In the genomic region with DNA sequence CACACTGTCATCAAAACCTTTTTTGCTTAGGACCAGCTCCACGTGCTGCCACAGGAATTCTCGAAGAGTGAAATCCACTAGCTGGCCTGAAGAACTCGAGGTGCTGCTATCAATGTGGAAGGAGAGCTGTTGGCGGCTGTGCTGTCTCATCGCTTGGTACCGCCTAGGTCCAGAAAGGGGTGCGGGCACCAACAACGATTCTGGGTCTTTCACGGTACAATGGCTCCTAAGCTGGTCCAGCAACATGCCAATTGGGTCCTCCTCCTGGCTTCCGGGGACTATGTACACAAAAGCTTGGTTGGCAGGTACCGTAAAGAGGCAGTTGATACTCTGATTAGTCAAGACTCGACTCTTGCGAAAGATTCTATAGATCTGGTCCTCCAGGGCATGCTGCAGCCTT, we compare ENCODE assay signal across 9 mouse cellular contexts. TPM values are rescaled to one million over a fixed set of nuclear protein-coding genes. Genes with fewer than 3 reads are reported as not detected.
DNase-seq lines count a peak whose midpoint lies in the region; ATAC-seq and TF ChIP-seq lines count a peak whose summit lies in the region.
"Had no signal": no experiment of that assay in that cellular context is flagged by ENCODE, and none has a peak within 500 bp of the region (broad histone marks: within the 10 kb centered on the region; RNA-seq: fewer than 3 reads in every experiment).

No protein-coding gene starts in this region.

- no peak for TF ChIP-seq CTCF in lung, postnatal 0 days (IDR thresholded peaks at IDR 0.05)

- H3K27me3 ChIP-seq in lung, postnatal 0 days (replicated peaks; ENCODE audit: insufficient read depth, low read length): no peaks in the 10 kb centered on the region
- no peaks in the 10 kb centered on the region for H3K27me3 ChIP-seq in forebrain, embryonic 13.5 days
- H3K27me3 ChIP-seq in limb, embryonic 15.5 days: no peaks in the 10 kb centered on the region
- no peaks in the 10 kb centered on the region for H3K27me3 ChIP-seq in stomach, embryonic 16.5 days (ENCODE audit: control insufficient read depth, insufficient read depth, low read length)

- 76% methylated on average over 13 of the region's 13 CpGs for WGBS in lung, postnatal 0 days
- WGBS in forebrain, embryonic 13.5 days: 93% methylated on average over 13 of the region's 13 CpGs
- 89% methylated on average over 13 of the region's 13 CpGs for WGBS in limb, embryonic 15.5 days
- WGBS in stomach, embryonic 16.5 days: 83% methylated on average over 13 of the region's 13 CpGs

- DNase-seq in lung, postnatal 0 days (ENCODE audit: low spot score): no peak
- no peak for DNase-seq in lung, postnatal 10 days
- no peak for DNase-seq in frontal cortex, postnatal 36 days (ENCODE audit: low spot score in 2 of 2)
- DNase-seq: adrenal gland, postnatal 14 days; right cerebral cortex, postnatal 25 days had no signal

- peaks cover 14% of the 10 kb centered on the region for H3K4me1 ChIP-seq in lung, postnatal 0 days (ENCODE audit: insufficient read depth, low read depth, low read length)
- H3K4me1 ChIP-seq in forebrain, embryonic 13.5 days: peaks cover 25% of the 10 kb centered on the region
- peaks cover 22% of the 10 kb centered on the region for H3K4me1 ChIP-seq in limb, embryonic 15.5 days
- peaks cover 15% of the 10 kb centered on the region for H3K4me1 ChIP-seq in stomach, embryonic 16.5 days (ENCODE audit: control insufficient read depth, insufficient read depth, low read length)

- peaks cover 16% of the 10 kb centered on the region; the same call in 1 of the 2 replicates for H3K36me3 ChIP-seq in lung, postnatal 0 days (ENCODE audit: insufficient read depth, low read length)
- peaks cover 40% of the 10 kb centered on the region for H3K36me3 ChIP-seq in forebrain, embryonic 13.5 days (ENCODE audit: poor library complexity, severe bottlenecking)
- H3K36me3 ChIP-seq in limb, embryonic 15.5 days: peaks cover 47% of the 10 kb centered on the region
- 0 out of 2 replicates have a peak, but pooled peaks cover 3% of the 10 kb centered on the region for H3K36me3 ChIP-seq in stomach, embryonic 16.5 days (ENCODE audit: control insufficient read depth, insufficient read depth, low read length)

- H3K9me3 ChIP-seq in lung, postnatal 0 days (ENCODE audit: low read length): no peaks in the 10 kb centered on the region
- no peaks in the 10 kb centered on the region for H3K9me3 ChIP-seq in forebrain, embryonic 13.5 days (replicated peaks)
- H3K9me3 ChIP-seq in limb, embryonic 15.5 days: no peaks in the 10 kb centered on the region
- no peaks in the 10 kb centered on the region for H3K9me3 ChIP-seq in stomach, embryonic 16.5 days (replicated peaks; ENCODE audit: control insufficient read depth, low read length)

- H3K9ac ChIP-seq in lung, postnatal 0 days (replicated peaks; ENCODE audit: low read depth): peak overlapping the region; percentile 87; the same call in 1 of the 2 replicates
- H3K9ac ChIP-seq in forebrain, embryonic 13.5 days: peak overlapping the region; percentile 95; the same call in 1 of the 2 replicates
- H3K9ac ChIP-seq in limb, embryonic 15.5 days: no peak overlapping the region
- H3K9ac ChIP-seq in stomach, embryonic 16.5 days (ENCODE audit: low read length): peak overlapping the region; percentile 84; the same call in 1 of the 2 replicates

- ATAC-seq in lung, postnatal 0 days: no peak
- no peak for ATAC-seq in forebrain, embryonic 13.5 days
- ATAC-seq in limb, embryonic 15.5 days (ENCODE audit: insufficient number of reproducible peaks, low FRiP score, low TSS enrichment, low read depth): no peak
- no peak for ATAC-seq in stomach, embryonic 16.5 days (ENCODE audit: insufficient read depth, low FRiP score)
- no peak for ATAC-seq in activated CD4-positive, CD25-positive, alpha-beta regulatory T cell, adult 4 months

- peak overlapping the region; percentile 95; the same call in 1 of the 2 replicates for H3K4me3 ChIP-seq in lung, postnatal 0 days (ENCODE audit: low read depth, low read length)
- H3K4me3 ChIP-seq in forebrain, embryonic 13.5 days: peak overlapping the region; percentile 96
- peak overlapping the region; percentile 94 for H3K4me3 ChIP-seq in limb, embryonic 15.5 days
- H3K4me3 ChIP-seq in stomach, embryonic 16.5 days (replicated peaks; ENCODE audit: low read length): peak overlapping the region; percentile 73

- no peak for TF ChIP-seq EP300 in lung, postnatal 0 days (IDR thresholded peaks at IDR 0.05)

- H3K27ac ChIP-seq in lung, postnatal 0 days (ENCODE audit: low read length): no peak overlapping the region
- no peak overlapping the region for H3K27ac ChIP-seq in forebrain, embryonic 13.5 days
- no peak overlapping the region for H3K27ac ChIP-seq in limb, embryonic 15.5 days
- no peak overlapping the region for H3K27ac ChIP-seq in stomach, embryonic 16.5 days (ENCODE audit: low read length)

- H3K4me2 ChIP-seq in lung, postnatal 0 days (replicated peaks; ENCODE audit: low read depth, low read length): peak overlapping the region; percentile 83
- peak overlapping the region; percentile 95 for H3K4me2 ChIP-seq in forebrain, embryonic 13.5 days
- H3K4me2 ChIP-seq in limb, embryonic 15.5 days: peak overlapping the region; percentile 74
- peak overlapping the region; percentile 76 for H3K4me2 ChIP-seq in stomach, embryonic 16.5 days (ENCODE audit: low read depth, low read length)

RNA-seq across cellular contexts. Expression of a gene that starts 1.1 kb away (rescaled TPM):
- polyA plus RNA-seq in lung, postnatal 0 days (2015; fragmentation: Nextera tagmentation; extraction: Ambion mirVana): 10.8 and 10.9 TPM in 2 replicates
- polyA plus RNA-seq in forebrain, embryonic 13.5 days (2015; fragmentation: Nextera tagmentation; extraction: Ambion mirVana): 20.5 and 22.6 TPM in 2 replicates
- polyA plus RNA-seq in limb, embryonic 15.5 days (2015; fragmentation: Nextera tagmentation; extraction: Ambion mirVana): 18.9 and 20.0 TPM in 2 replicates
- polyA plus RNA-seq in stomach, embryonic 16.5 days (2015; fragmentation: Nextera tagmentation; extraction: Ambion mirVana): 17.7 and 17.9 TPM in 2 replicates
- polyA plus RNA-seq in activated CD4-positive, CD25-positive, alpha-beta regulatory T cell, adult 4 months (2017; shearing (Covaris generic)): 1 to 10 TPM; 5.8 TPM

RNA-seq across cellular contexts. Expression of a gene that starts 11.6 kb away (rescaled TPM):
- polyA plus RNA-seq in lung, postnatal 0 days (2015; fragmentation: Nextera tagmentation; extraction: Ambion mirVana): 47.7 and 66.5 TPM in 2 replicates
- polyA plus RNA-seq in forebrain, embryonic 13.5 days (2015; fragmentation: Nextera tagmentation; extraction: Ambion mirVana): 158 and 161 TPM in 2 replicates
- 20.7 and 21.7 TPM in 2 replicates for polyA plus RNA-seq in limb, embryonic 15.5 days (2015; fragmentation: Nextera tagmentation; extraction: Ambion mirVana)
- 34.9 and 41.5 TPM in 2 replicates for polyA plus RNA-seq in stomach, embryonic 16.5 days (2015; fragmentation: Nextera tagmentation; extraction: Ambion mirVana)
- polyA plus RNA-seq in activated CD4-positive, CD25-positive, alpha-beta regulatory T cell, adult 4 months (2017; shearing (Covaris generic)): under 1 TPM in 1 of 2 experiments, not detected in 1; 0.24 TPM

RNA-seq across cellular contexts. Expression of a gene that starts 23.0 kb away (rescaled TPM):
- polyA plus RNA-seq in lung, postnatal 0 days (2015; fragmentation: Nextera tagmentation; extraction: Ambion mirVana): 0.36 and 0.55 TPM in 2 replicates
- polyA plus RNA-seq in forebrain, embryonic 13.5 days (2015; fragmentation: Nextera tagmentation; extraction: Ambion mirVana): 7.9 and 8.3 TPM in 2 replicates
- polyA plus RNA-seq in limb, embryonic 15.5 days (2015; fragmentation: Nextera tagmentation; extraction: Ambion mirVana): 7.0 and 7.2 TPM in 2 replicates
- 6.0 and 6.9 TPM in 2 replicates for polyA plus RNA-seq in stomach, embryonic 16.5 days (2015; fragmentation: Nextera tagmentation; extraction: Ambion mirVana)
- 1 to 10 TPM; 4.0 to 5.1 TPM for polyA plus RNA-seq in activated CD4-positive, CD25-positive, alpha-beta regulatory T cell, adult 4 months (2017; shearing (Covaris generic))

RNA-seq across cellular contexts. Expression of a gene that starts 23.6 kb away (rescaled TPM):
- 12.7 and 13.4 TPM in 2 replicates for polyA plus RNA-seq in lung, postnatal 0 days (2015; fragmentation: Nextera tagmentation; extraction: Ambion mirVana)
- polyA plus RNA-seq in forebrain, embryonic 13.5 days (2015; fragmentation: Nextera tagmentation; extraction: Ambion mirVana): 105 and 110 TPM in 2 replicates
- polyA plus RNA-seq in limb, embryonic 15.5 days (2015; fragmentation: Nextera tagmentation; extraction: Ambion mirVana): 47.7 and 48.2 TPM in 2 replicates
- polyA plus RNA-seq in stomach, embryonic 16.5 days (2015; fragmentation: Nextera tagmentation; extraction: Ambion mirVana): 42.4 and 47.2 TPM in 2 replicates
- polyA plus RNA-seq in activated CD4-positive, CD25-positive, alpha-beta regulatory T cell, adult 4 months (2017; shearing (Covaris generic)): 10 to 100 TPM; 19.5 to 22.0 TPM

RNA-seq across cellular contexts. Expression of a gene that starts 41.4 kb away (rescaled TPM):
- polyA plus RNA-seq in lung, postnatal 0 days (2015; fragmentation: Nextera tagmentation; extraction: Ambion mirVana): 11.0 and 11.1 TPM in 2 replicates
- polyA plus RNA-seq in forebrain, embryonic 13.5 days (2015; fragmentation: Nextera tagmentation; extraction: Ambion mirVana): 82.2 and 87.3 TPM in 2 replicates
- polyA plus RNA-seq in limb, embryonic 15.5 days (2015; fragmentation: Nextera tagmentation; extraction: Ambion mirVana): 19.1 and 23.7 TPM in 2 replicates
- polyA plus RNA-seq in stomach, embryonic 16.5 days (2015; fragmentation: Nextera tagmentation; extraction: Ambion mirVana): 21.0 and 22.7 TPM in 2 replicates
- polyA plus RNA-seq in activated CD4-positive, CD25-positive, alpha-beta regulatory T cell, adult 4 months (2017; shearing (Covaris generic)): 1 to 10 TPM; 5.8 to 8.8 TPM

Comparison
In these comparisons a context has a peak if more than half of its experiments do, and no peak if none do; other contexts are left out.
1. RNA of a gene that starts 11.6 kb away (polyA plus RNA-seq): 158 to 161 TPM in forebrain, embryonic 13.5 days, 47.7 to 66.5 TPM in lung, postnatal 0 days, 34.9 to 41.5 TPM in stomach, embryonic 16.5 days and 20.7 to 21.7 TPM in limb, embryonic 15.5 days; 0.24 TPM in activated CD4-positive, CD25-positive, alpha-beta regulatory T cell, adult 4 months; every median in the first group is over 10 times any median in the second.
2. Peak in every context shown above with its lines, with median percentiles within 50 percentile points of each other: H3K4me2 ChIP-seq and H3K4me3 ChIP-seq.